Comparison of ENCODE assay signal across 21 mouse cellular contexts in the genomic region with DNA sequence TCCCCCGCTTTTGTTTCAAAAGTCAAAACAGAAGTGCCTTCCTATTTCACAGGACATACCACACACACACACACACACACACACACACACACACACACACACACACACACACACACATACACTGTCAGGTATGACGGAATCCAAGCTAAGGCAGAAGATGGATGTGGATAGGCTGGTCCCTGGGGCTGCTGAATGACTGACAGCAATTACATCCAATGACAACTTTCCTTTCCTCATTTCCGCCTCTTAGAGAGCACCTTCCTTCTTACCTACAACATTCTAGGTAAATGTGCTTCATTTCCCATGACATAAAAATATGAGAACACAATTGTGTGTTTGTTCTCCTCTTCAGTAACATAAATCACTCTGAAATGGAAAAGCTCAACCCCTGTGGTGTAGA. TPM values are rescaled to one million over a fixed set of nuclear protein-coding genes. Genes with fewer than 3 reads are reported as not detected.
DNase-seq lines count a peak whose midpoint lies in the region; ATAC-seq lines count a peak whose summit lies in the region.
"Had no signal": no experiment of that assay in that cellular context is flagged by ENCODE, and none has a peak within 500 bp of the region (broad histone marks: within the 10 kb centered on the region; RNA-seq: fewer than 3 reads in every experiment).

No protein-coding gene starts in this region.

- H3K27me3 ChIP-seq in heart, embryonic 16.5 days (ENCODE audit: control insufficient read depth, insufficient read depth, low read length) = no peaks in the 10 kb centered on the region
- H3K27me3 ChIP-seq: embryonic facial prominence, embryonic 13.5 days; forebrain, embryonic 12.5 days; hindbrain, embryonic 13.5 days had no signal

- no peaks in the 10 kb centered on the region for H3K9me3 ChIP-seq in heart, embryonic 16.5 days (replicated peaks; ENCODE audit: control insufficient read depth, low read length)
- H3K9me3 ChIP-seq: embryonic facial prominence, embryonic 13.5 days; forebrain, embryonic 12.5 days; G1E; hindbrain, embryonic 13.5 days had no signal

- H3K9ac ChIP-seq in heart, embryonic 16.5 days (ENCODE audit: low read length) = no peak overlapping the region
- H3K9ac ChIP-seq: embryonic facial prominence, embryonic 13.5 days; forebrain, embryonic 12.5 days; hindbrain, embryonic 13.5 days had no signal

- no peaks in the 10 kb centered on the region for H3K36me3 ChIP-seq in heart, embryonic 16.5 days (ENCODE audit: control insufficient read depth, insufficient read depth)
- H3K36me3 ChIP-seq: forebrain, embryonic 12.5 days; G1E; hindbrain, embryonic 13.5 days had no signal

- no peak overlapping the region for H3K27ac ChIP-seq in heart, embryonic 16.5 days (ENCODE audit: low read length)
- H3K27ac ChIP-seq: embryonic facial prominence, embryonic 13.5 days; forebrain, embryonic 12.5 days; hindbrain, embryonic 13.5 days had no signal

- no peak; the same call in 1 of the 2 replicates for ATAC-seq in heart, embryonic 16.5 days (replicated peaks; ENCODE audit: extremely low read depth, insufficient read depth, low FRiP score)
- ATAC-seq: forebrain, embryonic 16.5 days; intestine, embryonic 16.5 days had no signal

- H3K4me2 ChIP-seq in heart, embryonic 16.5 days (ENCODE audit: low read depth, low read length) = peak overlapping the region; percentile 27
- H3K4me2 ChIP-seq: embryonic facial prominence, embryonic 13.5 days; forebrain, embryonic 12.5 days; hindbrain, embryonic 13.5 days had no signal

- 82% methylated on average over 3 of the region's 3 CpGs for WGBS in heart, embryonic 16.5 days

- intact Hi-C loops in heart, postnatal 25 days (cut with DNase I) = no loop called here
- intact Hi-C loops in heart, postnatal 36 days (cut with DNase I) = no loop called here
- intact Hi-C loops in left cerebral cortex, postnatal 4 days (cut with DNase I) = no loop called here

- peaks cover 7% of the 10 kb centered on the region for H3K4me1 ChIP-seq in heart, embryonic 16.5 days (ENCODE audit: control insufficient read depth, insufficient read depth, low read length)
- H3K4me1 ChIP-seq: embryonic facial prominence, embryonic 13.5 days; forebrain, embryonic 12.5 days; hindbrain, embryonic 13.5 days had no signal

- peak; percentile 11 for DNase-seq in heart, adult 11 months
- no peak for DNase-seq in heart, postnatal 25 days (ENCODE audit: low spot score)
- DNase-seq in heart, postnatal 36 days = no peak
- DNase-seq in retina, postnatal 1 day = peak; percentile 11
- no peak for DNase-seq in retina, embryonic 14.5 days (ENCODE audit: low spot score)
- peak; percentile 21 for DNase-seq in ZHBTc4 (ENCODE audit: low read depth, low spot score)
- DNase-seq in left cerebral cortex, postnatal 4 days = no peak
- DNase-seq: adrenal gland, adult 2 months; adrenal gland, postnatal 25 days; cerebellum, adult 18-20 months; cerebellum, adult 9-11 months; cerebellum, postnatal 36 days; gastrocnemius, postnatal 14 days; kidney, adult 2 months had no signal

- H3K4me3 ChIP-seq in heart, embryonic 16.5 days (ENCODE audit: low read length) = no peak overlapping the region
- H3K4me3 ChIP-seq: embryonic facial prominence, embryonic 13.5 days; forebrain, embryonic 12.5 days; hindbrain, embryonic 13.5 days had no signal

RNA-seq across cellular contexts. Expression of gene Npnt, which starts 56.4 kb away (rescaled TPM):
- 1 to 10 TPM; 2.7 to 4.6 TPM for total RNA-seq in heart, postnatal 25 days (2021)
- 11.7 and 20.5 TPM in 2 replicates for polyA plus RNA-seq in heart, embryonic 16.5 days (2015; fragmentation: Nextera tagmentation; extraction: Ambion mirVana)
- total RNA-seq in heart, postnatal 36 days (2021) = 1 to 10 TPM; 3.3 to 4.1 TPM
- total RNA-seq in left cerebral cortex, postnatal 4 days (2021) = 10 to 100 TPM; 13.2 to 14.8 TPM
- polyA plus RNA-seq: G1E had no signal

Comparison
In these comparisons a context has a peak if more than half of its experiments do, and no peak if none do; other contexts are left out.
1. DNase-seq: peak in heart, adult 11 months (single experiment), retina, postnatal 1 day (single experiment) and ZHBTc4 (single experiment); none in heart, postnatal 25 days (single experiment), heart, postnatal 36 days (0 of 2), retina, embryonic 14.5 days (single experiment) and left cerebral cortex, postnatal 4 days (single experiment).